Mouse (Mus musculus): ENCODE results near the gene Kpna6. TPM values are rescaled to one million over a fixed set of nuclear protein-coding genes. Genes with fewer than 3 reads are reported as not detected.
A peak's percentile ranks its signal among the peaks of the same experiment; 100 is the strongest.

Gene Kpna6
- polyA plus RNA-seq, 1 experiment from 2014 or later = 14.4 TPM

GRCm38 (mm10) chr4:129684531-129684930, 12.0 kb upstream of the Kpna6 start:
- H3K9me3 ChIP-seq = no peaks in the 10 kb centered on the region
- H3K4me3 ChIP-seq = no peak overlapping the region
- no peak overlapping the region for H3K9ac ChIP-seq
- ATAC-seq (ENCODE audit: insufficient number of reproducible peaks, insufficient read depth, low FRiP score, low TSS enrichment) = no peak
- H3K4me1 ChIP-seq = no peaks in the 10 kb centered on the region
- H3K4me2 ChIP-seq (replicated peaks) = no peak overlapping the region
- H3K36me3 ChIP-seq = peaks cover 92% of the 10 kb centered on the region
- H3K27me3 ChIP-seq = no peaks in the 10 kb centered on the region
- no peak overlapping the region for H3K27ac ChIP-seq
- 91% methylated on average over 6 of the region's 6 CpGs for WGBS

DNA sequence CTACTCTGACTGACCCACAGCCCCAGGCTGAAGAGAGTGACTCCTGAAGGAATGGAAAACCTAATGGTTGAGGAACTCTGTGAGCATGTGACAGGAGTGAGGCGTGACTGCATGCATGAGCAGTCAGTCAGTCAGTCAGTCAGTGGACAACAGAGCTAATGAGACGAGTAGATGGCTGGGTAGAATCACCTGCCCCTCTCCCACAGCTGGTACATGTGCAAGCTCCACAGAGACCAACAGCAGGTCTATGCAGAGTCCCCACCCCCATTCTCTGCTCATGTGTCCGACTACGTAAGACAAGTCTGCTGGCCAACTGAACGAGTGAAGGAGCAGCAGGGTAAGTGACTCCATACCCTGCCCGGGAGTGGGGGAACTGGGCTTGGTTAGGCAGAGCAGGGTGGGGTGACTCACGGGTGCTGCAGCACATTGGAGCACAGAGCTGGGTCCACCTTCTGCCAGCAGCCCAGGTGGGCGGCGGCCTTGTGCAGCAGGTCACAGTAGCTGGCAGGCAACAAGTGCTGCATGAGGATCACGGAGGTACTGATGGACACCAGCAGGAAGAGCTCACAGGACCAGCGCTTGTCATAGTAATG, 11.4 kb upstream of the Kpna6 start:
- H3K9ac ChIP-seq = no peak overlapping the region
- no peak overlapping the region for H3K4me3 ChIP-seq
- no peaks in the 10 kb centered on the region for H3K9me3 ChIP-seq
- no peak for ATAC-seq (ENCODE audit: insufficient number of reproducible peaks, insufficient read depth, low FRiP score, low TSS enrichment)
- no peaks in the 10 kb centered on the region for H3K4me1 ChIP-seq
- H3K27ac ChIP-seq = no peak overlapping the region
- WGBS = 88% methylated on average over 11 of the region's 11 CpGs
- H3K27me3 ChIP-seq = no peaks in the 10 kb centered on the region
- H3K4me2 ChIP-seq (replicated peaks) = no peak overlapping the region
- peaks cover 90% of the 10 kb centered on the region for H3K36me3 ChIP-seq

DNA sequence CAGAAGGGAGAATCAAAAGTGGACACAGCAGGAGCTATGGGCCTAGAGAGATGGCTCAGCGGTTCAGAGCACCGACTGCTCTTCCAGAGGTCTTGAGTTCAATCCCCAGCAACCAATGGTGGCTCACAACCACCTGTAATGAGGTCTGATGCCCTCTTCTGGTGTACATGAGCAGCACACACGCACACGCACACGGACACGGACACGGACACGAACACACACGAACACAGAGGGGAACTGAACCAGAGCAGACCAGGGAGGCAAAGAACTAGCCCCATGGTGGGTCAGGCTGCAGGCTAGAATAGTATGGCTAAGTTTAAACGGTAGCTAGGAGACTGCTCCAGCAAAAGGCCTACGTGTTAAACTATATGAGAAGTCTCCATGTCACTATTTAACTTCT, 9.3 kb upstream of the Kpna6 start:
- no peak overlapping the region for H3K4me2 ChIP-seq (replicated peaks)
- H3K4me1 ChIP-seq = no peaks in the 10 kb centered on the region
- peaks cover 90% of the 10 kb centered on the region for H3K36me3 ChIP-seq
- no peaks in the 10 kb centered on the region for H3K27me3 ChIP-seq
- no peak overlapping the region for H3K27ac ChIP-seq
- WGBS = 96% methylated on average over 11 of the region's 11 CpGs
- no peak overlapping the region for H3K4me3 ChIP-seq
- H3K9ac ChIP-seq = no peak overlapping the region
- ATAC-seq (ENCODE audit: insufficient number of reproducible peaks, insufficient read depth, low FRiP score, low TSS enrichment) = no peak
- H3K9me3 ChIP-seq = no peaks in the 10 kb centered on the region

GRCm38 (mm10) chr4:129672878-129673449, 397 bp upstream of the Kpna6 start:
- H3K27ac ChIP-seq = peak overlapping the region; percentile 95
- WGBS = 6% methylated on average over 10 of the region's 10 CpGs
- ATAC-seq (ENCODE audit: insufficient number of reproducible peaks, insufficient read depth, low FRiP score, low TSS enrichment) = no peak

DNA sequence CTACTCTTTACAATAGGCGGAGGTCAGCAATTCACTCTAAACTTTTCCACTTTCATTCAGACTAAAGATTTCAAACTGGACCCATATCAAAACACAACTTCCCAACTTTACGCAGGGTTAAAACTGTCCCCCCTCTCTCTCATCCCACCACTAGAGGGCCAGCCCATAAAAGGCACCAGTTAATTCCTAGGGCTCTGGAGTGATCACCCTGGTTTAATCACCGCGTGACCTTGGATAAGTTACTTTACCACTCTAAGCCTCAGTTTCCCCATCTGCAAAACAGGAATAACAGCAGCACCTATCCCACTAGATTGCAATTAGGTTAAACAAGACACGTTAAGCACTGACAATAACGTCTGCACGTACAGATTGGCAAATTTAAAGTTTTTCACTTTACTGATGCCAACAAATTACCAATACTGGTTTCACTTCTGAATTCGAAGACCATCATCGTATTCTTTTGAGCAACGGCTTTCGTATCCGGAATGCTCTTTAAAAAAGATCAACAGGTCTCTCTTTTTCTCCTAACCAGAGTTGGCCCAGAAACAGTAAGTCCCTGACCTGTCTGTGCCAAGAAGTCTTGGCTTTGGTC, 980 bp downstream of the Kpna6 start:
- no peaks in the 10 kb centered on the region for H3K27me3 ChIP-seq
- peaks cover 19% of the 10 kb centered on the region for H3K36me3 ChIP-seq
- H3K9ac ChIP-seq = peak overlapping the region; percentile 99
- H3K4me1 ChIP-seq = peaks cover 14% of the 10 kb centered on the region
- H3K4me3 ChIP-seq = peak overlapping the region; percentile 99
- whole genome bisulfite sequencing = 7% methylated on average over 12 of the region's 12 CpGs
- ATAC-seq (ENCODE audit: insufficient number of reproducible peaks, insufficient read depth, low FRiP score, low TSS enrichment) = no peak
- peak overlapping the region; percentile 95 for H3K27ac ChIP-seq
- peak overlapping the region; percentile 87 for H3K4me2 ChIP-seq (replicated peaks)
- no peaks in the 10 kb centered on the region for H3K9me3 ChIP-seq

More at GRCm38 (mm10) chr4:129672878-129673449, 397 bp upstream of the Kpna6 start:
- H3K27me3 ChIP-seq = no peaks in the 10 kb centered on the region
- no peaks in the 10 kb centered on the region for H3K9me3 ChIP-seq
- peak overlapping the region; percentile 87 for H3K4me2 ChIP-seq (replicated peaks)
- peak overlapping the region; percentile 99; the same call in 1 of the 2 replicates for H3K9ac ChIP-seq
- peak overlapping the region; percentile 99 for H3K4me3 ChIP-seq
- H3K36me3 ChIP-seq = peaks cover 30% of the 10 kb centered on the region
- H3K4me1 ChIP-seq = peaks cover 14% of the 10 kb centered on the region

- ATAC-seq (ENCODE audit: insufficient number of reproducible peaks, insufficient read depth, low FRiP score, low TSS enrichment) = no peak
- no peak overlapping the region; the same call in 1 of the 2 replicates for H3K27ac ChIP-seq
- H3K36me3 ChIP-seq = peaks cover 37% of the 10 kb centered on the region
- 84% methylated on average over 3 of the region's 3 CpGs for WGBS
- H3K4me3 ChIP-seq = no peak overlapping the region
- no peaks in the 10 kb centered on the region for H3K4me1 ChIP-seq
- H3K27me3 ChIP-seq = no peaks in the 10 kb centered on the region
- H3K4me2 ChIP-seq (replicated peaks) = no peak overlapping the region
- no peak overlapping the region for H3K9ac ChIP-seq
- H3K9me3 ChIP-seq = no peaks in the 10 kb centered on the region
Observed at GRCm38 (mm10) chr4:129662255-129662813, 10.2 kb downstream of the Kpna6 start.

GRCm38 (mm10) chr4:129661584-129661983, 11.0 kb downstream of the Kpna6 start:
- no peak overlapping the region for H3K4me3 ChIP-seq
- H3K27me3 ChIP-seq = no peaks in the 10 kb centered on the region
- 91% methylated on average over 3 of the region's 3 CpGs for WGBS
- H3K4me1 ChIP-seq = no peaks in the 10 kb centered on the region
- H3K27ac ChIP-seq = no peak overlapping the region
- H3K9ac ChIP-seq = no peak overlapping the region
- H3K36me3 ChIP-seq = peaks cover 42% of the 10 kb centered on the region
- no peak for ATAC-seq (ENCODE audit: insufficient number of reproducible peaks, insufficient read depth, low FRiP score, low TSS enrichment)
- no peaks in the 10 kb centered on the region for H3K9me3 ChIP-seq
- H3K4me2 ChIP-seq (replicated peaks) = no peak overlapping the region

GRCm38 (mm10) chr4:129654770-129655169, 17.8 kb downstream of the Kpna6 start:
- Histone ChIP-seq H3K27ac (no peak overlapping the region), H3K36me3 (peaks cover 81% of the 10 kb centered on the region)
- no peak for ATAC-seq (ENCODE audit: insufficient number of reproducible peaks, insufficient read depth, low FRiP score, low TSS enrichment)

DNA sequence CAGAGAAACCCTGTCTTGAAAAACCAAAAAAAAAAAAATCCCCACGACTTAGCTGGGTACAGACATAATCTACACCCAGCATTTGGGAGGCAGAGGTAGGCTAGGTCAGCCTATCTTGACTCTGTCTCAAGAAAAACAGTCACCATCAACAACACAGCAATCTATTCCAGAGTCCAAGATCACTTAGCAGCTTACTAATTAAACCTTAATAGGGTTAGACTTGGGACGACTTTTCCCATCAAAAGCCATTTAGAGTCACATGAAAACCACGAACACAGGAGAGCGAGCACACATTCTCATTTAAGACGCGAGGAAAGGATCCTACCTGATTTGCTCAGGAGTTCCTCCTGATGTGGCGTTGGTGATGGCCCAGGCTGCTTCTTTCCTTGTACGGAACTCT, 22.2 kb downstream of the Kpna6 start:
- H3K27me3 ChIP-seq = no peaks in the 10 kb centered on the region
- H3K9me3 ChIP-seq = no peaks in the 10 kb centered on the region
- WGBS = 92% methylated on average over 8 of the region's 8 CpGs
- peaks cover 90% of the 10 kb centered on the region for H3K36me3 ChIP-seq
- H3K9ac ChIP-seq = no peak overlapping the region
- H3K4me1 ChIP-seq = no peaks in the 10 kb centered on the region
- no peak overlapping the region for H3K4me2 ChIP-seq (replicated peaks)
- no peak overlapping the region for H3K27ac ChIP-seq
- ATAC-seq (ENCODE audit: insufficient number of reproducible peaks, insufficient read depth, low FRiP score, low TSS enrichment) = no peak
- no peak overlapping the region for H3K4me3 ChIP-seq

More at GRCm38 (mm10) chr4:129654770-129655169, 17.8 kb downstream of the Kpna6 start:
- Histone ChIP-seq H3K9ac (no peak overlapping the region), H3K9me3 (no peaks in the 10 kb centered on the region), H3K4me2 (replicated peaks) (no peak overlapping the region), H3K4me3 (no peak overlapping the region), H3K27me3 (no peaks in the 10 kb centered on the region), H3K4me1 (no peaks in the 10 kb centered on the region)
- 92% methylated on average over 14 of the region's 14 CpGs for whole genome bisulfite sequencing

GRCm38 (mm10) chr4:129648656-129649055, 23.9 kb downstream of the Kpna6 start:
- no peak for ATAC-seq (ENCODE audit: insufficient number of reproducible peaks, insufficient read depth, low FRiP score, low TSS enrichment)
- Histone ChIP-seq H3K4me1 (no peaks in the 10 kb centered on the region), H3K4me3 (no peak overlapping the region), H3K27ac (no peak overlapping the region), H3K36me3 (peaks cover 81% of the 10 kb centered on the region), H3K9me3 (no peaks in the 10 kb centered on the region), H3K27me3 (no peaks in the 10 kb centered on the region), H3K4me2 (replicated peaks) (no peak overlapping the region), H3K9ac (no peak overlapping the region)
- WGBS = 64% methylated on average over 1 of the region's 1 CpGs

GRCm38 (mm10) chr4:129645204-129645603, 27.4 kb downstream of the Kpna6 start:
- WGBS = 90% methylated on average over 6 of the region's 6 CpGs
- Histone ChIP-seq H3K36me3 (peaks cover 58% of the 10 kb centered on the region), H3K27ac (no peak overlapping the region)

DNA sequence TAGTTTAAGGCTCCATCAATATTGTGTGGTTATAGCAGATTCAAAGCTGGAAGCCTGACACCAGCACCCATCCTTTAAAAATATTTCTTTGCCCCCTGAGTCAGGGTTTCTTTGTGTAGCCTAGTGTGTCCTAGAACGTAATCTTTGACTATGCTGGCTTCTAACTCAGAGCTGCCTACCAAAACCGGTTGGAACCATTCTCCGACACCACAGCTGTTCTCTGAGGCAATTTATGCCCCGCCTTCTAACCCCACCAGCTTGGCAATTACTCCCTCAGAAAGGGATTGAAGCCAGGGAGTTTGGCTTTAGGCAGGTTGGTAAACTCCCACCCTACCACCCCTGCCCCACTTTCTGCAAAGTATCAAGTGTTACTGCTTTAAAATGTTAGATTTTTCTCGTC, 30.8 kb downstream of the Kpna6 start:
- Histone ChIP-seq H3K4me3 (no peak overlapping the region), H3K4me1 (peaks cover 18% of the 10 kb centered on the region), H3K4me2 (replicated peaks) (peak overlapping the region; percentile 93), H3K9me3 (no peaks in the 10 kb centered on the region), H3K36me3 (peaks cover 48% of the 10 kb centered on the region), H3K9ac (no peak overlapping the region), H3K27ac (peak overlapping the region; percentile 32; the same call in 1 of the 2 replicates), H3K27me3 (no peaks in the 10 kb centered on the region)
- WGBS = 57% methylated on average over 5 of the region's 5 CpGs
- no peak for ATAC-seq (ENCODE audit: insufficient number of reproducible peaks, insufficient read depth, low FRiP score, low TSS enrichment)

More at GRCm38 (mm10) chr4:129645204-129645603, 27.4 kb downstream of the Kpna6 start:
- peaks cover 3% of the 10 kb centered on the region; the same call in 1 of the 2 replicates for H3K4me1 ChIP-seq
- H3K4me3 ChIP-seq = no peak overlapping the region
- no peaks in the 10 kb centered on the region for H3K27me3 ChIP-seq
- ATAC-seq (ENCODE audit: insufficient number of reproducible peaks, insufficient read depth, low FRiP score, low TSS enrichment) = no peak
- no peaks in the 10 kb centered on the region for H3K9me3 ChIP-seq
- H3K4me2 ChIP-seq (replicated peaks) = no peak overlapping the region
- H3K9ac ChIP-seq = no peak overlapping the region

Measured in embryonic facial prominence, embryonic 12.5 days (tissue).